Mouse (Mus musculus) splenic B cell, adult 2 months (primary cell): Measurements from ENCODE around the gene Ntm.

Experiments
- DNase-seq: peaks from one replicate; pipeline ENCODE4 v3.0.0-alpha.2; 2011; ENCODE audit warnings: low read depth, low spot score
- H3K27me3 ChIP-seq: 2 replicates; pipeline ENCODE4 v1.6.1; 2012; ENCODE audit warnings: mild to moderate bottlenecking, low read length, moderate library complexity, mixed read lengths; ENCODE audit not compliant: control insufficient read depth, poor library complexity, insufficient read depth, severe bottlenecking
- H3K36me3 ChIP-seq: 2 replicates; pipeline ENCODE4 v1.6.1; 2012; ENCODE audit warnings: mild to moderate bottlenecking, low read length, moderate library complexity, mixed read lengths; ENCODE audit not compliant: control insufficient read depth, poor library complexity, insufficient read depth, severe bottlenecking

Ntm gene

GRCm38 (mm10) chr9:29727540-29728432 lies 235.2 kb downstream of the Ntm start:
- DNase-seq: no peak
- no peaks in the 10 kb centered on the region for H3K36me3 ChIP-seq

GRCm38 (mm10) chr9:29721461-29721860 lies 241.5 kb downstream of the Ntm start:
- no peaks in the 10 kb centered on the region for H3K36me3 ChIP-seq
- no peaks in the 10 kb centered on the region for H3K27me3 ChIP-seq
- no peak for DNase-seq

More at GRCm38 (mm10) chr9:29727540-29728432, 235.2 kb downstream of the Ntm start:
- H3K27me3 ChIP-seq: no peaks in the 10 kb centered on the region

- DNase-seq: no peak
- Histone ChIP-seq H3K36me3 (no peaks in the 10 kb centered on the region), H3K27me3 (no peaks in the 10 kb centered on the region)
These were observed 246.1 kb downstream of the Ntm start for GRCm38 (mm10) chr9:29716795-29717194.

- Histone ChIP-seq H3K27me3 (no peaks in the 10 kb centered on the region), H3K36me3 (no peaks in the 10 kb centered on the region)
- DNase-seq: no peak
These were observed 264.7 kb downstream of the Ntm start for GRCm38 (mm10) chr9:29698276-29698675.

GRCm38 (mm10) chr9:29694151-29694550 lies 268.8 kb downstream of the Ntm start:
- H3K27me3 ChIP-seq: no peaks in the 10 kb centered on the region
- DNase-seq: no peak
- H3K36me3 ChIP-seq: no peaks in the 10 kb centered on the region

- no peak for DNase-seq
These were observed 271.6 kb downstream of the Ntm start for GRCm38 (mm10) chr9:29691186-29691855.

GRCm38 (mm10) chr9:29682224-29682623 lies 280.7 kb downstream of the Ntm start:
- no peaks in the 10 kb centered on the region for H3K36me3 ChIP-seq
- no peak for DNase-seq

More at GRCm38 (mm10) chr9:29691186-29691855, 271.6 kb downstream of the Ntm start:
- Histone ChIP-seq H3K27me3 (no peaks in the 10 kb centered on the region), H3K36me3 (no peaks in the 10 kb centered on the region)

GRCm38 (mm10) chr9:29680677-29681076 lies 282.3 kb downstream of the Ntm start:
- no peak for DNase-seq
- H3K36me3 ChIP-seq: no peaks in the 10 kb centered on the region
- H3K27me3 ChIP-seq: no peaks in the 10 kb centered on the region

More at GRCm38 (mm10) chr9:29682224-29682623, 280.7 kb downstream of the Ntm start:
- H3K27me3 ChIP-seq: no peaks in the 10 kb centered on the region

- H3K36me3 ChIP-seq: no peaks in the 10 kb centered on the region
- no peak for DNase-seq
- H3K27me3 ChIP-seq: no peaks in the 10 kb centered on the region
These were observed 289.0 kb downstream of the Ntm start for GRCm38 (mm10) chr9:29673911-29674310.

GRCm38 (mm10) chr9:29671861-29672260 lies 291.1 kb downstream of the Ntm start:
- DNase-seq: no peak
- no peaks in the 10 kb centered on the region for H3K27me3 ChIP-seq

GRCm38 (mm10) chr9:29663286-29663685 lies 299.7 kb downstream of the Ntm start:
- no peak for DNase-seq
- Histone ChIP-seq H3K27me3 (no peaks in the 10 kb centered on the region), H3K36me3 (no peaks in the 10 kb centered on the region)

More at GRCm38 (mm10) chr9:29671861-29672260, 291.1 kb downstream of the Ntm start:
- no peaks in the 10 kb centered on the region for H3K36me3 ChIP-seq

- Histone ChIP-seq H3K36me3 (no peaks in the 10 kb centered on the region), H3K27me3 (no peaks in the 10 kb centered on the region)
- peak; percentile 13 for DNase-seq
These were observed 301.3 kb downstream of the Ntm start for GRCm38 (mm10) chr9:29661468-29662145.

- H3K27me3 ChIP-seq: no peaks in the 10 kb centered on the region
- H3K36me3 ChIP-seq: no peaks in the 10 kb centered on the region
- no peak for DNase-seq
These were observed 302.8 kb downstream of the Ntm start for GRCm38 (mm10) chr9:29660059-29660613.

- H3K36me3 ChIP-seq: no peaks in the 10 kb centered on the region
- no peaks in the 10 kb centered on the region for H3K27me3 ChIP-seq
- no peak for DNase-seq
These were observed 305.0 kb downstream of the Ntm start for GRCm38 (mm10) chr9:29657761-29658465.
